Mouse (Mus musculus) lung, embryonic 14.5 days (tissue): ENCODE measurements around the gene Nmi. TPM values are rescaled to one million over a fixed set of nuclear protein-coding genes. Genes with fewer than 3 reads are reported as not detected.

Source experiments
- ATAC-seq: fragments of 200-750 bp; cut with Nextera tagmentation; 2 replicates; pipeline ENCODE4 v1.8.0; 2017; ENCODE audit warnings: mild to moderate bottlenecking, moderate TSS enrichment, moderate library complexity; ENCODE audit not compliant: insufficient read depth
- DNase-seq: peaks from one replicate; pipeline ENCODE4 v3.0.0-alpha.2; 2015
- H3K27ac ChIP-seq: fragments of 300-500 bp; sonication (generic); 2 replicates; pipeline ENCODE4 v1.5.1; 2014; ENCODE audit warnings: low read depth, mild to moderate bottlenecking, moderate library complexity
- H3K27me3 ChIP-seq: fragments of 300-500 bp; sonication (generic); 2 replicates; pipeline ENCODE4 v1.6.1; 2014; ENCODE audit warnings: low read length, control low read depth; ENCODE audit not compliant: insufficient read depth
- H3K36me3 ChIP-seq: fragments of 300-500 bp; sonication (generic); 2 replicates; pipeline ENCODE4 v1.6.1; 2014; ENCODE audit warnings: control low read depth; ENCODE audit not compliant: insufficient read depth
- H3K4me1 ChIP-seq: fragments of 300-500 bp; sonication (generic); 2 replicates; pipeline ENCODE4 v1.6.1; 2014; ENCODE audit warnings: antibody characterized with exemption, control low read depth; ENCODE audit not compliant: insufficient read depth
- H3K4me2 ChIP-seq: fragments of 300-500 bp; sonication (generic); 2 replicates; pipeline ENCODE4 v1.6.1; 2014; ENCODE audit warnings: mild to moderate bottlenecking
- H3K4me3 ChIP-seq: fragments of 300-500 bp; sonication (generic); 2 replicates; pipeline ENCODE4 v1.5.1; 2014; ENCODE audit warnings: low read depth, low read length
- H3K9ac ChIP-seq: fragments of 300-500 bp; sonication (generic); 2 replicates; pipeline ENCODE4 v1.6.1; 2014
- H3K9me3 ChIP-seq: fragments of 300-500 bp; sonication (generic); 2 replicates; pipeline ENCODE4 v1.6.1; 2016; ENCODE audit warnings: low read depth, low read length, control low read depth
- CTCF ChIP-seq: IDR thresholded peaks from 2 replicates; pipeline ENCODE4 v1.5.1; 2016; ENCODE audit warnings: antibody characterized with exemption, low read depth
- WGBS: fragments of 180-500 bp; shearing (Covaris S2); extraction: QIAGEN DNeasy Blood & Tissue Kit; methylation state at CpG from one replicate; pipeline ENCODE4 v1.1.7; 2014; 5-methylcytosine and 5-hydroxymethylcytosine counted together
- polyA plus RNA-seq: library from polyadenylated mRNA; unstranded; fragments of >200 nt; fragmentation: Nextera tagmentation; extraction: Ambion mirVana; gene quantifications from 2 replicates; pipeline ENCODE4 v1.2.1, GENCODE M21; 2014

Gene Nmi
- polyA plus RNA-seq, 1 experiment from 2014 or later = 19.4 TPM

DNA sequence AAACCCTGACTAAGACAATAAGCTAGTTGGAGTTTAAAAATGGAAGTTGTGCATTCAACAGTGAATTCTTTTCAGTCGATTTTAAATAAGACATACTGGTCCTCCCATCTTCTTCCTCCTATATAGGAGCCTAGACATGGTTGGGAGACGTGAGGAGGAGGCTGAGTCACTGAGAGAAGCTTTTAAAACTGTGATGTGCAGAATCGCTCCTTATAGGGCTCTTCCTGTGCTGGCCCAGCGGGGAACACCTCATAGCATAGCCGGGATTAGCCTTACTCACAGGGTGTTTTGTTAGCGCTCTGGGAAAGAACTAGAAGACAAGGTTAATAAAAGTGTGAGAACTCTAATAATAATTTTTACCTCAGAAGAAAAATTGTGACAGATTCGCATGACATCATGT, 26.7 kb upstream of the Nmi start:
- H3K27me3 ChIP-seq = no peaks in the 10 kb centered on the region
- 57% methylated on average over 7 of the region's 7 CpGs for WGBS
- H3K27ac ChIP-seq = no peak overlapping the region

DNA sequence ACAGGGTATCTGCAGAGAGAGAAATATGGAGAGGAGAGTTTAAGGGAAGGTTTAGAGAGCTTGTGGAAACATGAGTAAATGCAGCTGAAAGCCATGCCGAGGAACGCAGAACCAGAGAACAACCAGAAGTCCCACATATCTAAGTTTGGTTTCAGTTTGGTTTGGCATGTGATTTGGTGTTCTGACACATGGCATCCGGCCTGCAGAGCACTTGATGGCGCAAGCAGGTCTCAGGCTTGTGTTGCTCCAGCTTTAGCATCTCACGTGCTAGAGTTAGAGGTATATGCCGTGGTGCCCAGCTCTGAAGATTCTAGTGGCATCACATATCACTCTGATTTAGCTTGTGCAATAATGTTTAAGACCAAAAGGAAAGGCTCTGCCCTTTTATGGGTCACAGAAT, 18.2 kb upstream of the Nmi start:
- ATAC-seq (no peak), DNase-seq (no peak)
- WGBS = 86% methylated on average over 6 of the region's 6 CpGs
- Histone ChIP-seq H3K27me3 (no peaks in the 10 kb centered on the region), H3K4me1 (no peaks in the 10 kb centered on the region), H3K27ac (no peak overlapping the region), H3K4me3 (no peak overlapping the region), H3K9me3 (no peaks in the 10 kb centered on the region), H3K9ac (no peak overlapping the region), H3K36me3 (no peaks in the 10 kb centered on the region), H3K4me2 (no peak overlapping the region)
- TF ChIP-seq CTCF = no peak

More for the DNA sequence above, 26.7 kb upstream of the Nmi start:
- Histone ChIP-seq H3K9ac (no peak overlapping the region), H3K9me3 (no peaks in the 10 kb centered on the region), H3K4me3 (no peak overlapping the region), H3K4me2 (no peak overlapping the region), H3K4me1 (no peaks in the 10 kb centered on the region), H3K36me3 (no peaks in the 10 kb centered on the region)
- no peak for ATAC-seq
- no peak for TF ChIP-seq CTCF
- no peak for DNase-seq

DNA sequence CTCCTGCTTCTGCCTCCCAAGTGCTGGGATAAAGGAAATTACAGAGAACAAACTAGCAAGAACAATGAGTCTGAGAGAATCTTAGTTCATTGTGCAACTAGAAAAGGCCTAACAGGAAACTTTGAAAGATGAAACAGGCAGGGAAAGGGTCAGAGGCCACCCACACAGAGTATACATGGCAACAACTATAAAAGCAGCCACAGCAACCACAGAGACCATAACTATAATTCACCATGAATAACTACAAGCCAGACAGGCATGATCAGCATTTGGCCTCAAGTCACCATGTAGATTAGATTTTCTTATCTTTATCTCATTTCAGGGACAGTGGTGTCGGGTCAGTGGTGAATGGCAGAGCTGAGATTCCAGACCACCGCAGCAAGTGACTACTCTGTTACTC, 16.3 kb upstream of the Nmi start:
- DNase-seq = no peak
- no peak overlapping the region for H3K4me3 ChIP-seq
- no peaks in the 10 kb centered on the region for H3K36me3 ChIP-seq
- no peak overlapping the region for H3K9ac ChIP-seq
- H3K27me3 ChIP-seq = no peaks in the 10 kb centered on the region
- H3K4me2 ChIP-seq = no peak overlapping the region
- H3K9me3 ChIP-seq = no peaks in the 10 kb centered on the region
- no peak for TF ChIP-seq CTCF
- no peak overlapping the region for H3K27ac ChIP-seq
- 46% methylated on average over 2 of the region's 2 CpGs for WGBS
- no peaks in the 10 kb centered on the region for H3K4me1 ChIP-seq
- ATAC-seq = no peak

DNA sequence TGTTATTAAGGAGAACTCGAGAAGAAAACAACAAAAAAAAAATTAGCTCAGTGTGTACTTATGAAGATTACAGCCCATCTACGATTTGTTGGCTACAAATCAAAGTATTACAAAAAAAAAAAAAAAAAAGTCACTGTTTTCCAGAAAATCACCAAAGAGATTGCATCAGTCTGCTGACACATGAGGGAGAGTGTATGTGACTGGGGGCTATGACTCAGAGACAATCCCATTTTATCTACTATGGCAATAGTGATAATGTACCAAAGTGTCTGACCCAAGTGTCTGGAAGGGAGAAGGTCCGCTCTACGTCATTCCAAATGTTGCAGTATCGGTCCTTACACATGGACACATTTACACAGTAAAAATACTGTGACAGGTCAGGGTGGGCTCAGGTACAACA, 13.4 kb upstream of the Nmi start:
- Histone ChIP-seq H3K9me3 (no peaks in the 10 kb centered on the region), H3K9ac (no peak overlapping the region), H3K4me1 (0 out of 2 replicates have a peak, but pooled peaks cover 8% of the 10 kb centered on the region), H3K36me3 (no peaks in the 10 kb centered on the region), H3K27me3 (no peaks in the 10 kb centered on the region), H3K27ac (no peak overlapping the region), H3K4me3 (no peak overlapping the region), H3K4me2 (no peak overlapping the region)
- peak; percentile 62; the same call in 1 of the 2 replicates for ATAC-seq
- TF ChIP-seq CTCF = no peak
- 66% methylated on average over 5 of the region's 5 CpGs for WGBS
- peak; percentile 49 for DNase-seq

DNA sequence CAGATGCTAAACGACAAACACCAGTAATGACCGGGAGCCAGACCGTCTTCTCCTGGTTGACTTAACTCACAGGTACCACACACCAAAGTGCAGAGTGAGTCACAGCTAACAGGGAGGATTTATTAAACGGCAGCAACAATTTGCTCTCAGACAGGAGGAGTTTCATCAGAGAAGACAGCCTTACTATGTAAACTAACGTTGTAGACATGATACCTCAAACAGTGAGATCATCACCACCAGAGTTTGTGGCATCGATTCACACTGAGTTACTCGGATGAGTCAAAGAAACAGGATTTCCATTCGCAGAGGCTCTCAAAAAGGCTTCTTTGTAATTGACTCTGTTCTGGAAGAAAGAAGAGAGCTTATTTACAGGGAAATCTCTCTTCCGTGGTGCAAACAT, 12.9 kb upstream of the Nmi start:
- WGBS = 67% methylated on average over 9 of the region's 9 CpGs
- DNase-seq (no peak), ATAC-seq (no peak)
- Histone ChIP-seq H3K36me3 (no peaks in the 10 kb centered on the region), H3K27me3 (no peaks in the 10 kb centered on the region), H3K4me2 (no peak overlapping the region), H3K4me3 (no peak overlapping the region), H3K9me3 (no peaks in the 10 kb centered on the region), H3K27ac (no peak overlapping the region), H3K4me1 (0 out of 2 replicates have a peak, but pooled peaks cover 12% of the 10 kb centered on the region), H3K9ac (no peak overlapping the region)
- TF ChIP-seq CTCF = no peak

DNA sequence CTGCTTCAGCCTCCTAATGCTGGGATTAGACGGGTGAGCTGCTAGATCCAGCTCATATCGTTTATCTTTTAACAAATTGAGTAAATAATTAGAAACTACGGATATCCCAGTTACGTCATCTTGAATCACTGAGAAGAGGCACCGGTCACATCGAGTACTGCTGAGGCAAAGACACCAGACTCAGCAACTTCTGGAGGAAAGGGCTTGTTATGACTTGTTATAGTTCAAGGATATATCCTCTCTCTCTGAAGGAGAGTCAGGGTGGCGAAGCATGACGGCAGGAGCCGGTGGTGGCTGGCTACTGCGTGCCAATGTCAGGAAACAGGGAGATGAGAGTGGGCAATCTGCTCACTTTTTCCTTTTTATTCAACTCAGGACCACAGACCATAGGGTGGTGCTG, 11.9 kb upstream of the Nmi start:
- Histone ChIP-seq H3K27ac (no peak overlapping the region), H3K4me3 (no peak overlapping the region), H3K9ac (no peak overlapping the region), H3K36me3 (no peaks in the 10 kb centered on the region), H3K9me3 (no peaks in the 10 kb centered on the region), H3K27me3 (no peaks in the 10 kb centered on the region), H3K4me2 (no peak overlapping the region), H3K4me1 (0 out of 2 replicates have a peak, but pooled peaks cover 12% of the 10 kb centered on the region)
- 81% methylated on average over 10 of the region's 10 CpGs for WGBS
- DNase-seq (no peak), ATAC-seq (no peak)
- no peak for TF ChIP-seq CTCF

DNA sequence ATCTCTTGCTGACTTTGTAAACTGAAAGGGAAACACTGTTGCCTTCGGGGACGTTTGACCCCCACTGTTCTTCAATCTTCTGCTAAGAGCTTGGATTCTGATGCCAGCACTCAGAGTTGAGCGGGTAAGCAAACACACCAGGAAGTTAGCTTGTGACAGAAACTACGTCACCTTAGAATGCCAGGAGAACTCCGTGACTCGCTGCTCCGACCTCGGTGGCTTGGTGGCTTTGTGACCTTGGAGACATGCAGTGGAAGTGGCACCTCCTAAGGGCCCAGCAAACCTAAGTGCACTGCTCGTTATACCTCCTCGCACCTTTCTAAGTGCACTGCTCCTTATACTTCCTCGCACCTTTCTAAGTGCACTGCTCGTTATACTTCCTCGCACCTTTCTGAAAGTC, 9.0 kb upstream of the Nmi start:
- Histone ChIP-seq H3K27me3 (no peaks in the 10 kb centered on the region), H3K9me3 (0 out of 2 replicates have a peak, but pooled peaks cover 7% of the 10 kb centered on the region), H3K9ac (no peak overlapping the region), H3K4me1 (0 out of 2 replicates have a peak, but pooled peaks cover 12% of the 10 kb centered on the region), H3K4me3 (no peak overlapping the region), H3K36me3 (no peaks in the 10 kb centered on the region), H3K4me2 (peak overlapping the region; percentile 48; the same call in 1 of the 2 replicates), H3K27ac (peak overlapping the region; percentile 75)
- ATAC-seq (0 out of 2 replicates have a peak, but pooled peaks have one; percentile 33), DNase-seq (peak; percentile 41)
- TF ChIP-seq CTCF = no peak
- WGBS = 46% methylated on average over 13 of the region's 13 CpGs
